Mouse (Mus musculus) embryonic facial prominence, embryonic 12.5 days (tissue): ENCODE measurements around the gene Prr13. TPM values are rescaled to one million over a fixed set of nuclear protein-coding genes. Genes with fewer than 3 reads are reported as not detected.

Experiments used
- ATAC-seq: fragments of 200-750 bp; cut with Nextera tagmentation; 2 replicates; pipeline ENCODE4 v1.8.0; 2017; ENCODE audit not compliant: insufficient number of reproducible peaks, insufficient read depth, low FRiP score, low TSS enrichment
- H3K27ac ChIP-seq: fragments of 300-500 bp; sonication (generic); 2 replicates; pipeline ENCODE4 v1.5.1; 2016; ENCODE audit warnings: mild to moderate bottlenecking
- H3K27me3 ChIP-seq: fragments of 300-500 bp; sonication (generic); 2 replicates; pipeline ENCODE4 v1.6.1; 2016; ENCODE audit warnings: mild to moderate bottlenecking, moderate library complexity
- H3K36me3 ChIP-seq: fragments of 300-500 bp; sonication (generic); 2 replicates; pipeline ENCODE4 v1.6.1; 2016; ENCODE audit warnings: mild to moderate bottlenecking
- H3K4me1 ChIP-seq: fragments of 300-500 bp; sonication (generic); 2 replicates; pipeline ENCODE4 v1.6.1; 2016
- H3K4me2 ChIP-seq: fragments of 300-500 bp; sonication (generic); replicated peaks from 2 replicates; pipeline ENCODE4 v1.6.1; 2016; ENCODE audit warnings: mild to moderate bottlenecking, moderate library complexity
- H3K4me3 ChIP-seq: fragments of 300-500 bp; sonication (generic); 2 replicates; pipeline ENCODE4 v1.5.1; 2016; ENCODE audit warnings: mild to moderate bottlenecking
- H3K9ac ChIP-seq: fragments of 300-500 bp; sonication (generic); 2 replicates; pipeline ENCODE4 v1.6.1; 2016; ENCODE audit warnings: mild to moderate bottlenecking, moderate library complexity
- H3K9me3 ChIP-seq: fragments of 300-500 bp; sonication (generic); 2 replicates; pipeline ENCODE4 v1.6.1; 2016; ENCODE audit warnings: mild to moderate bottlenecking, moderate library complexity
- WGBS: fragments of 180-500 bp; shearing (Covaris S2); methylation state at CpG from one replicate; pipeline ENCODE4 v1.1.7; 2016; 5-methylcytosine and 5-hydroxymethylcytosine counted together
- polyA plus RNA-seq: library from polyadenylated mRNA; unstranded; fragments of >200 nt; fragmentation: Nextera tagmentation; extraction: Ambion mirVana; gene quantifications from 2 replicates; pipeline ENCODE4 v1.2.1, GENCODE M21; 2016

Gene Prr13
- polyA plus RNA-seq, 1 experiment from 2014 or later: 59.0 TPM

DNA sequence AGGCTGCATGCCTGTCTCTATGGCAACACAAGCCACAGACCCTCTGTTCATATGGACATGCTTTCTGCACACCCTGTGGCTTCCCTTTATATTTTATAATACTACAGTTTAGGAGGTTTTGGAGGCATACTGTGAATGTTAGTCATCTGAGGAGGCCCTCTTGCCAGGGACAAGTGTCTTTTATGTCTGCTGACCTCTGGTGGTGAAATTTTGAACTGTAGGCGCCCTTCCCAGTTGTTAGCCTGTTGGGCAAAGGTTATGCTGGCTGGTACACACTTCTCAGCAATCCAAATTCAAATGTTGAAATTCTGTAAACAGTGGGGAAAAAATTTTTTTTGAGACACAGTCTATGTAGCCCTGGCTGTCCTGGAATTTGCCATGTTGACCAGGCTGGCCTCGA lies 16.3 kb upstream of the Prr13 start:
- WGBS: 46% methylated on average over 2 of the region's 2 CpGs
- no peak overlapping the region for H3K4me3 ChIP-seq
- H3K27ac ChIP-seq: no peak overlapping the region; the same call in 1 of the 2 replicates
- H3K4me1 ChIP-seq: no peaks in the 10 kb centered on the region
- H3K27me3 ChIP-seq: no peaks in the 10 kb centered on the region
- H3K36me3 ChIP-seq: no peaks in the 10 kb centered on the region
- ATAC-seq: no peak
- no peaks in the 10 kb centered on the region for H3K9me3 ChIP-seq
- no peak overlapping the region for H3K9ac ChIP-seq
- no peak overlapping the region for H3K4me2 ChIP-seq

DNA sequence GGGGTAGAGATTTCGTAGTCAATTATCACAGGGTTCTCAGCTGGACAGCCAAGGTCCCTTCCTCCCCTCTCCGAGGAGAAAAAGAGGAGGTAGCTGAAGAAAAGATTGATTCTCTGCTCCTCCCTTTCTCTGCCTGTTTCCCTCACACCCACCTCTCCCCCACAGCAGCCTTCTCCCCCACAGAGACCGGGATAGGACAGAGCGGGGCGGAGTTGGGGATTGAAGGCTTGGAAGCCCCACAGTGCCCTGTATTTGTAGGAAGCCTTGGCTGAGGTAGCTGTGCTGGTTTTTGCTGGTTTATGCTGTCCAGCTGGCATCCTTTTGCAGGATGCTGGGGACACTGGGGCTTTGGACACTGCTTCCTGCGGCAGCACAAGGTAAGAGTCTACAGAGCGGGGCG lies 13.7 kb upstream of the Prr13 start, which contains the start of gene Amhr2:
Gene Amhr2, plus strand, starts transcription at position 222 of the 400 bp plus-strand sequence.
- H3K27me3 ChIP-seq: no peaks in the 10 kb centered on the region
- no peak for ATAC-seq
- H3K4me3 ChIP-seq: no peak within 1 kb of the TSS
- no peak within 1 kb of the TSS for H3K27ac ChIP-seq
- no peak within 1 kb of the TSS for H3K4me2 ChIP-seq
- H3K9ac ChIP-seq: no peak within 1 kb of the TSS
- 66% methylated on average over 8 of the region's 8 CpGs for WGBS
- no peaks in the 10 kb centered on the region for H3K9me3 ChIP-seq
- H3K36me3 ChIP-seq: no peaks in the 10 kb centered on the region
- no peaks in the 10 kb centered on the region for H3K4me1 ChIP-seq

DNA sequence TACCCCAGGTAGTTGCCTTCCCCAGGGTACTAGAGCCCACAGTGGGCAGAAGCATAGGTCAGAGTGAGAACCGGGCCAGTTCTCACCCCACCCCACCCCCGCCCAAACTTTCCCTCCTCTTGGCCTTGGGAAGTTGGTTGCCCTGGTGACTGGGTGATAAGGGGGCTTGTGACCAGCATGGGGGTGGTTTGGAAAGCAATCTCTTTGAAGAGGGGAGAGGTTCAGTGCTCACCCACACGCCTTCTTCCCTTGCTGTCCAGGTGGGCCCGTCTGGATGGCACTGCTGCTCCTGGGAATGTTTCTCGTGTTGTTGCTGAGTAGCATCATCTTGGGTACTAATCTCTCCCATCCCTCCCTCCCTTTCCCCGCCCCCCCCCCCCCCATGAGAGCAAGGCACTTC lies 12.4 kb upstream of the Prr13 start:
- no peak overlapping the region for H3K4me3 ChIP-seq
- no peak for ATAC-seq
- H3K27me3 ChIP-seq: no peaks in the 10 kb centered on the region
- 61% methylated on average over 5 of the region's 6 CpGs for WGBS
- no peaks in the 10 kb centered on the region for H3K36me3 ChIP-seq
- no peak overlapping the region for H3K9ac ChIP-seq
- H3K4me1 ChIP-seq: no peaks in the 10 kb centered on the region
- H3K27ac ChIP-seq: no peak overlapping the region
- no peaks in the 10 kb centered on the region for H3K9me3 ChIP-seq
- no peak overlapping the region for H3K4me2 ChIP-seq

DNA sequence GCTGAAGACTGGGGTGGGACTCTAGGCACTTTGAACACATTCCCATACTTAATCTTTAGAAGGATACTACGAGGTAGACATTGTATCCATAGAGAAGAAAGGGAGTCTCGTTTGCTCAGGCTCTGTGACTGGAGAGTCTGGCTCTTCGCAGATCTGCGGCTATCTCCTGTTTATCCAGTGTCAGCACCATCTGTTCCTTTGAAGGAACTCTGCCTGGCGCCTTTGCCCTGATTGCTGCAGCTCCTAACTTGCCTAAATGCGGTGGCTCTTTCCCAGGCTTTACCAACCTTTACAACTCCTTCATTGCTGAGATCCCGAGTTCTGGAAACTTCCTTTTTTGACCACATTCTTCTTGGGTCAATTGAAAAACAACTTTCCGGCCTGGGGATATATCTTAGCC lies 9.5 kb upstream of the Prr13 start:
- no peak overlapping the region for H3K4me3 ChIP-seq
- H3K4me2 ChIP-seq: no peak overlapping the region
- ATAC-seq: no peak
- H3K4me1 ChIP-seq: no peaks in the 10 kb centered on the region
- 67% methylated on average over 8 of the region's 8 CpGs for WGBS
- no peak overlapping the region for H3K27ac ChIP-seq
- H3K27me3 ChIP-seq: no peaks in the 10 kb centered on the region
- no peak overlapping the region for H3K9ac ChIP-seq
- H3K36me3 ChIP-seq: no peaks in the 10 kb centered on the region
- no peaks in the 10 kb centered on the region for H3K9me3 ChIP-seq

DNA sequence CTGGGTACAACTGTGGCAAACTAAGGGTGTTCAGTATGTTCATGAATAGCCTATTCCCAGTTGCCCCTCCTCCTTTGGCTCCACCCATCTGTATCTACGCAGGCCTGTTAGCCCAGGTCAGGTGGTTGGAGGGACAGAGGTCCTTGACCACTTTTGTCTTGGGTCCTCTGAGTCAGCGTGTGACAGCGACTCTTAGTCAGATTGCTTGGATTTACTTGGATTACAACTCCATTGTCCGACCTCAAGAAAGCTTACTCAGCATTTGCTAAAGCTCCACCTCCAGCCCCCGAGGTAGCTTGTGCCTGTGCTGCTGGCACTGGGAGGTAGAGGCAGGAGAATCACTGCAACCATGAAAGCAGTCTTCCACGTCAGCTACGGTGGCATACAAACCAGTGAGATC lies 7.9 kb upstream of the Prr13 start:
- no peak for ATAC-seq
- WGBS: 35% methylated on average over 7 of the region's 7 CpGs
- no peaks in the 10 kb centered on the region for H3K9me3 ChIP-seq

DNA sequence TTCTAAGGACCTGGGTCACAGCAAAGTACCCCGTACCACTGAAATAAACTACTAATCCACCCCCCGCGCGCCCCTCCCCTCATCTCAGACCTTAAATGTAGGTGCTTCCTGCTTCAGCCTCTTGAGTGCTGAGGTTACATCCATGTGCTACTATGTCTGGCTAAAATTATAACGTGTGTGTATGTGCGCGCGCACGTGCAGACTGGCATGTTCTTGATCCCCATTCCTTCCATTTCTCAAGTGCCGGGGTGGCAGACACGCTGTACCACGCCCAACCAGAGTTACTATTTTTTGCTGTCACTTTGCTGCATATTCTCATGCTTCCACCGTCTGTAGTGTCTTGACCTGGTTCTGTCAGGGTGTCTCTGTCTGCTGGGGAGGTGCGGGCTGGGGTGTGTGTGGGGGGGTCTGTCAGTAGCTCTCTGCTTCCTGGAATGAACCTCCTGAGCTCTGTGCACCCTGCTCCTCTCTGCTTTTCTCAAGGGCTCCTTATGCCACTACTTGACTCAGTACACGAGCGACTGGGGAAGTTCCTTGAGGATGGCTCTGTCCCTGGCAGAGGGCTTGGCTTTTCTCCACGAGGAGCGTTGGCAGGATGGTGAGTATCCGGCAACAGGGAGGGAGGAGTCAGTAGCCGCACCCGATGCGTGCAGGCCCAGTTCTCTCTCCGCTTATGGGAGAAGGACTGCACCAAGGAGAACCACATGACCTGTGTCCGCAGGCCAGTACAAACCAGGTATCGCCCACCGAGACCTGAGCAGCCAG lies 7.0 kb upstream of the Prr13 start:
- H3K9ac ChIP-seq: no peak overlapping the region
- no peaks in the 10 kb centered on the region for H3K4me1 ChIP-seq
- H3K4me2 ChIP-seq: no peak overlapping the region
- H3K27me3 ChIP-seq: no peaks in the 10 kb centered on the region
- H3K9me3 ChIP-seq: no peaks in the 10 kb centered on the region
- no peak overlapping the region for H3K4me3 ChIP-seq
- no peaks in the 10 kb centered on the region for H3K36me3 ChIP-seq
- ATAC-seq: no peak
- no peak overlapping the region for H3K27ac ChIP-seq
- WGBS: 77% methylated on average over 26 of the region's 26 CpGs

More for the DNA sequence above, 7.9 kb upstream of the Prr13 start:
- Histone ChIP-seq H3K27ac (no peak overlapping the region), H3K36me3 (no peaks in the 10 kb centered on the region), H3K4me2 (no peak overlapping the region), H3K27me3 (no peaks in the 10 kb centered on the region), H3K4me1 (no peaks in the 10 kb centered on the region), H3K9ac (no peak overlapping the region), H3K4me3 (no peak overlapping the region)

DNA sequence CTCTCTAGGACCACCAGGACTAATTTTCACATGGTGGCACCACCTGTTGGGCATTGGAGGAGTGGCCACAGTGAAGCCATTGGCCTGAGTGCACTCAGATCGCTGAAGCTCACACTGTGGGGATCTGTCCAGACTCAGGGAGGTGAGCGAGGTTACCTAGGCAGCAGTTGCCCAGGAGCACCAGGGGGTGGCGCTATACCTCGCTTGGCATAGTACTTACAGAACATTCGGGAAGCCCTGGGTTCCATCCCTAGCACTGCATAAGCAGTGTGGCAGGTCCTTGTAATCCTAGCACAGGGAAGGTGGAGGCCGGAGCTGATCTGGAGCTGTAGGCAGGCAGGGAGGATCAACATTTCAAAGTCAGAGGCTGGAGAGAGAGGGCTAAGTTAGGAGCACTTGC lies 2.8 kb upstream of the Prr13 start:
- H3K9me3 ChIP-seq: no peaks in the 10 kb centered on the region
- H3K4me3 ChIP-seq: no peak overlapping the region
- H3K4me1 ChIP-seq: peaks cover 5% of the 10 kb centered on the region; the same call in 1 of the 2 replicates
- no peaks in the 10 kb centered on the region for H3K36me3 ChIP-seq
- no peaks in the 10 kb centered on the region for H3K27me3 ChIP-seq
- H3K27ac ChIP-seq: no peak overlapping the region
- H3K4me2 ChIP-seq: no peak overlapping the region
- 30% methylated on average over 6 of the region's 6 CpGs for WGBS
- ATAC-seq: no peak
- H3K9ac ChIP-seq: no peak overlapping the region

DNA sequence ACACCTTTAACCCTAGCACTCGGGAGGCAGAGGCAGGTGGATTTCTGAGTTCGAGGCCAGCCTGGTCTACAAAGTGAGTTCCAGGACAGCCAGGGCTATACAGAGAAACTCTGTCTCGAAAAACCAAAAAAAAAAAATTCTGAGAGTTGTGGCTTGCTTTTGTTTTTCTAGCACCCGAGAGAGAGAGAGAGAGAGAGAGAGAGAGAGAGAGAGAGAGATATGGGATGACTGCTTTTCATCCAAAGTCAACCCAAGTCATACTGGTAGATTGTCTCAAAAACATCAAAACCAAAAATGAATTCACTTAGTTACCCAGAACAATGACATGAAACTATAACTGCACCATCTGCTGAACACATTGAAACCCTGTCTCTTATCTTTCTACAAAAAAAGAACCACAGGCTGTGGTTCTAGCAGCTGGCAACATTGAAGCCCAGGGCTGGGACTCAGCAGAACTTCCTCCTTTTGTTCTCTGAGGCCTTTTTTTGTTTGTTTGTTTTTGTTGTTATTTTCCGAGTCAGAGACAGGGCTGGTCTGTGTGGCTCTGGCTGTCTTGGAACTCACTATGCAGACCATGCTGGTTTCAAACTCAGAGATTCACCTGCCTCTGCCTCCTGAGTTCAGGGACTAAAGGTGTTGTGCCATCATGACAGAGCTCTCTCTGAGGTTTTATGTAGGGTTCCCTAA lies 635 bp upstream of the Prr13 start:
- H3K27ac ChIP-seq: no peak overlapping the region
- 73% methylated on average over 5 of the region's 5 CpGs for WGBS
- no peak overlapping the region for H3K9ac ChIP-seq

DNA sequence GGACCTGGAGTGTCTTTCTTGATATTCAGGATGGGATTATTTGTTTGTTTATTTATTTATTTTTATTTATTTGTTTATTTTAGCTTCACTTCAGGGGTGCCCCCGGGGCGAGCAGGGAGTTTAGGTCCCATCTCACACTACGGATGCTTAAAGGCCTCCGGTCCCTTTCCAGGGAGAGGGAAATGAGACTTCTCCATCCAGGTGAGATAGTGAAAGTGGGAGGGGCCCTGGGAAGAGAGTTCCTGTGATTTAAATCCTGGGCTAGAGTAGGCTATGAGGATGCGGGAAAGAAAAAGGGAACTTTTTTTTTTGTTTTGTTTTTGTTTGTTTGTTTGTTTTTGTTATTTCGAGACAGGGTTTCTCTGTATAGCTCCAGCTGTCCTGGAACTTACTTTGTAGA lies 553 bp downstream of the Prr13 start:
- WGBS: 29% methylated on average over 6 of the region's 6 CpGs
- Histone ChIP-seq H3K36me3 (no peaks in the 10 kb centered on the region), H3K27ac (no peak overlapping the region), H3K4me3 (peak overlapping the region; percentile 34), H3K9me3 (no peaks in the 10 kb centered on the region), H3K9ac (no peak overlapping the region; the same call in 1 of the 2 replicates), H3K4me1 (peaks cover 5% of the 10 kb centered on the region; the same call in 1 of the 2 replicates), H3K27me3 (no peaks in the 10 kb centered on the region), H3K4me2 (peak overlapping the region; percentile 59)
- no peak for ATAC-seq

More for the DNA sequence above, 635 bp upstream of the Prr13 start:
- Histone ChIP-seq H3K36me3 (no peaks in the 10 kb centered on the region), H3K27me3 (no peaks in the 10 kb centered on the region), H3K4me3 (no peak overlapping the region), H3K4me1 (peaks cover 5% of the 10 kb centered on the region; the same call in 1 of the 2 replicates), H3K4me2 (peak overlapping the region; percentile 59), H3K9me3 (no peaks in the 10 kb centered on the region)
- no peak for ATAC-seq

DNA sequence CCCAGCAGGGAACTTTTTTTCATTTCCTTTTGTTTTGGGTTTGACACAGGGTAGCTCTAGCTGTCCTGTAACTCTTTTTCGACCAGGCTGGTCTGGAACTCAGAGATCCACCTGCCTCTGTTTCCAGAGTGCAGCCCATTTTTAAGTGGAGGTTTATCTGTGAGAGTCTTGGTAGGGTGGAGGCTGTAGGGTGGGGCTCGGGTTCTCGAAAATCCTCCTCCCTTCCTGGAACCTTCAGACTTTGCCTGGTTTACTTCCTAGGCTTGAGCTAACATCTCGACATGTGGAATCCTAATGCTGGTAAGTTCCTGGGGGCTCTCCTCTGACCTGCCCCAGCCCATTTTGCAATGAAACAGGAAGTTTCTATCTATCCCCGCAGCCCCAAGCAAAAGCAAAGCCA lies 1.0 kb downstream of the Prr13 start:
- Histone ChIP-seq H3K4me2 (peak overlapping the region; percentile 59; the same call in 1 of the 2 replicates), H3K9ac (no peak overlapping the region)

DNA sequence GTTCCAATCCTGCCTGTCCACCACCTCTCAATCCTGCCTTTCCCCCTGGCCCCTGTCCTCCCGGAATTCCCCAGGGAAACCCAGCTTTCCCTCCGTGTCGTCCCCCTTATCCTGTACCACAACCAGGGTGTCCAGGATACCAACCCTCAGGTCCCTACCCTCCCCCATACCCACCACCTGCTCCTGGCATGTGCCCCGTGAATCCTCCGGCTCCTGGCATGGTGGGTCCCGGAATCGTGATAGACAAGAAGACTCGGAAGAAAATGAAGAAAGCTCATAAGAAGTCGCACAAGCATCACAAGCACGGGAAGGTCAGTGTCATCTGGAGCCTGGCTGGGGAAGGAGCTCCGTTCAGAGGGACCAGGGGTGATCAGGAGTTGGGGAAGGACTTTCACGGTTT lies 1.6 kb downstream of the Prr13 start:
- H3K4me2 ChIP-seq: no peak overlapping the region
- no peaks in the 10 kb centered on the region for H3K27me3 ChIP-seq
- no peaks in the 10 kb centered on the region for H3K36me3 ChIP-seq
- no peak overlapping the region for H3K27ac ChIP-seq
- H3K9ac ChIP-seq: no peak overlapping the region
- no peaks in the 10 kb centered on the region for H3K9me3 ChIP-seq
- no peak overlapping the region for H3K4me3 ChIP-seq
- 80% methylated on average over 12 of the region's 12 CpGs for WGBS
- no peak for ATAC-seq
- peaks cover 5% of the 10 kb centered on the region; the same call in 1 of the 2 replicates for H3K4me1 ChIP-seq

More for the DNA sequence above, 1.0 kb downstream of the Prr13 start:
- no peak overlapping the region for H3K27ac ChIP-seq
- no peaks in the 10 kb centered on the region for H3K27me3 ChIP-seq
- H3K36me3 ChIP-seq: no peaks in the 10 kb centered on the region
- 0 out of 2 replicates have a peak overlapping the region, but pooled peaks have one; percentile 34 for H3K4me3 ChIP-seq
- ATAC-seq: no peak
- H3K9me3 ChIP-seq: no peaks in the 10 kb centered on the region
- WGBS: 59% methylated on average over 5 of the region's 5 CpGs
- H3K4me1 ChIP-seq: peaks cover 5% of the 10 kb centered on the region; the same call in 1 of the 2 replicates

DNA sequence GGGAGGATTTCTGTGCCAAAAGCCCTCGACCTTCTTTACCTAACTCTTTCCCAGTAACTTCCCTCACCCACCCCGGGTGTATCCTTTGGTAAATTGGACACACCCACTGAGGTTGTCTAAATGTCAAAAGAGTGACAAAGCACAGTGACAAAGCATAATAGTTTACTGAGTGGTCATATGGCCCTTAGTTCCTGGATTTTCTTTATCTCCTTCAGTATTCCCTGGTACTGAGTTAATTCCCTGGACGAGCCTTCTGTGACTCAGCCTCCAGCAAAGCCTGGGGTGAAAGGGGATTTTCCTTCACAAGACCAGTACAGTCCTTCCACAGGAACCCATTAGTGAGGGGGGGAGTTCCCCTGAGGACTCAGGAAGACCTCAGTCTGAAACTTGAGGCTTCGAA lies 2.1 kb downstream of the Prr13 start:
- Histone ChIP-seq H3K4me1 (peaks cover 5% of the 10 kb centered on the region; the same call in 1 of the 2 replicates), H3K9me3 (no peaks in the 10 kb centered on the region), H3K27me3 (no peaks in the 10 kb centered on the region), H3K36me3 (no peaks in the 10 kb centered on the region), H3K4me2 (no peak overlapping the region), H3K9ac (no peak overlapping the region), H3K4me3 (no peak overlapping the region), H3K27ac (no peak overlapping the region)
- WGBS: 70% methylated on average over 4 of the region's 4 CpGs
- ATAC-seq: no peak
